9 mouse cellular contexts compared by ENCODE assay signal in genomic region chr1:165765041-165765440, GRCm38 (mm10). TPM values are rescaled to one million over a fixed set of nuclear protein-coding genes. Genes with fewer than 3 reads are reported as not detected.
A peak's percentile ranks its signal among the peaks of the same experiment; 100 is the strongest.
DNase-seq lines count a peak whose midpoint lies in the region; ATAC-seq and TF ChIP-seq lines count a peak whose summit lies in the region.
"Had no signal": no experiment of that assay in that cellular context is flagged by ENCODE, and none has a peak within 500 bp of the region (broad histone marks: within the 10 kb centered on the region; RNA-seq: fewer than 3 reads in every experiment).

No protein-coding gene starts in this region.

- no peak for TF ChIP-seq POLR2A in small intestine, adult 2 months (IDR thresholded peaks at IDR 0.05; ENCODE audit: low read depth, low read length)

- H3K4me3 ChIP-seq in forebrain, embryonic 15.5 days: no peak overlapping the region; the same call in 1 of the 2 replicates
- no peak overlapping the region for H3K4me3 ChIP-seq in forebrain, embryonic 16.5 days (replicated peaks; ENCODE audit: low read length)
- peak overlapping the region; percentile 90; the same call in 1 of the 2 replicates for H3K4me3 ChIP-seq in lung, embryonic 16.5 days (ENCODE audit: low read length)
- H3K4me3 ChIP-seq in limb, embryonic 10.5 days: peak overlapping the region; percentile 92
- H3K4me3 ChIP-seq in small intestine, adult 2 months (ENCODE audit: low read depth, low read length): 0 out of 2 replicates have a peak overlapping the region, but pooled peaks have one; percentile 4

- peaks cover 9% of the 10 kb centered on the region for H3K4me1 ChIP-seq in forebrain, embryonic 15.5 days
- H3K4me1 ChIP-seq in forebrain, embryonic 16.5 days (replicated peaks; ENCODE audit: control insufficient read depth, insufficient read depth, low read length): peaks cover 12% of the 10 kb centered on the region
- peaks cover 11% of the 10 kb centered on the region for H3K4me1 ChIP-seq in lung, embryonic 16.5 days (replicated peaks; ENCODE audit: control insufficient read depth, insufficient read depth, low read length)
- peaks cover 29% of the 10 kb centered on the region for H3K4me1 ChIP-seq in limb, embryonic 10.5 days
- H3K4me1 ChIP-seq in small intestine, adult 2 months (ENCODE audit: control insufficient read depth, insufficient read depth, insufficient read length, low read length): peaks cover 7% of the 10 kb centered on the region

- peaks cover 6% of the 10 kb centered on the region; the same call in 1 of the 2 replicates for H3K27me3 ChIP-seq in forebrain, embryonic 15.5 days
- H3K27me3 ChIP-seq in forebrain, embryonic 16.5 days (replicated peaks; ENCODE audit: control insufficient read depth, insufficient read depth, low read length): peaks cover 8% of the 10 kb centered on the region; the same call in 1 of the 2 replicates
- H3K27me3 ChIP-seq in lung, embryonic 16.5 days (ENCODE audit: control insufficient read depth, insufficient read depth, low read depth, low read length): no peaks in the 10 kb centered on the region; the same call in 1 of the 2 replicates
- H3K27me3 ChIP-seq in limb, embryonic 10.5 days (ENCODE audit: low read depth, poor library complexity, severe bottlenecking): peaks cover 35% of the 10 kb centered on the region
- H3K27me3 ChIP-seq in small intestine, adult 2 months (ENCODE audit: control insufficient read depth, insufficient read depth, low read length): no peaks in the 10 kb centered on the region

- no peak for DNase-seq in lung, postnatal 4 days
- no peak for DNase-seq in limb, embryonic 10.5 days (ENCODE audit: low spot score)
- DNase-seq in frontal cortex, postnatal 10 days (ENCODE audit: low spot score in 2 of 2): no peak
- DNase-seq in c-Kit-positive CD71-positive TER-119-positive erythroid progenitor cells, embryonic 14.5 days (ENCODE audit: low spot score): no peak
- DNase-seq: kidney, adult 11 months had no signal

- no peaks in the 10 kb centered on the region for H3K9me3 ChIP-seq in forebrain, embryonic 15.5 days
- H3K9me3 ChIP-seq in forebrain, embryonic 16.5 days (ENCODE audit: control insufficient read depth, low read length): no peaks in the 10 kb centered on the region
- H3K9me3 ChIP-seq in lung, embryonic 16.5 days (ENCODE audit: control insufficient read depth, low read length): no peaks in the 10 kb centered on the region
- H3K9me3 ChIP-seq in limb, embryonic 10.5 days (replicated peaks): no peaks in the 10 kb centered on the region

- H3K9ac ChIP-seq in forebrain, embryonic 15.5 days (replicated peaks): no peak overlapping the region
- no peak overlapping the region for H3K9ac ChIP-seq in forebrain, embryonic 16.5 days (replicated peaks; ENCODE audit: low read depth, low read length)
- H3K9ac ChIP-seq in lung, embryonic 16.5 days (ENCODE audit: low read length): no peak overlapping the region

- 87% methylated on average over 11 of the region's 11 CpGs for WGBS in forebrain, embryonic 15.5 days
- 88% methylated on average over 11 of the region's 11 CpGs for WGBS in forebrain, embryonic 16.5 days
- WGBS in lung, embryonic 16.5 days: 84% methylated on average over 11 of the region's 11 CpGs
- 85% methylated on average over 11 of the region's 11 CpGs for WGBS in limb, embryonic 10.5 days
- WGBS in small intestine, adult 2 months: 76% methylated on average over 11 of the region's 11 CpGs

- no peak for ATAC-seq in forebrain, embryonic 15.5 days (replicated peaks)
- no peak for ATAC-seq in forebrain, embryonic 16.5 days
- no peak for ATAC-seq in lung, embryonic 16.5 days (ENCODE audit: low read depth)

- TF ChIP-seq CTCF in small intestine, adult 2 months (IDR thresholded peaks at IDR 0.05; ENCODE audit: extremely low read depth, insufficient read length, insufficient replicate concordance, low read depth, low read length): no peak

- no peaks in the 10 kb centered on the region for H3K36me3 ChIP-seq in forebrain, embryonic 15.5 days
- H3K36me3 ChIP-seq in forebrain, embryonic 16.5 days (ENCODE audit: control insufficient read depth, insufficient read depth): no peaks in the 10 kb centered on the region
- H3K36me3 ChIP-seq in lung, embryonic 16.5 days (ENCODE audit: control insufficient read depth, insufficient read depth, low read length): peaks cover 2% of the 10 kb centered on the region; the same call in 1 of the 2 replicates
- no peaks in the 10 kb centered on the region for H3K36me3 ChIP-seq in limb, embryonic 10.5 days
- no peaks in the 10 kb centered on the region for H3K36me3 ChIP-seq in small intestine, adult 2 months (ENCODE audit: control insufficient read depth, insufficient read depth, low read length)

- H3K27ac ChIP-seq in forebrain, embryonic 15.5 days (replicated peaks): no peak overlapping the region
- no peak overlapping the region for H3K27ac ChIP-seq in forebrain, embryonic 16.5 days (ENCODE audit: low read length)
- no peak overlapping the region for H3K27ac ChIP-seq in lung, embryonic 16.5 days (ENCODE audit: low read length)
- H3K27ac ChIP-seq in limb, embryonic 10.5 days: no peak overlapping the region
- H3K27ac ChIP-seq in small intestine, adult 2 months (ENCODE audit: insufficient read depth, low read depth, low read length): no peak overlapping the region

- 0 out of 2 replicates have a peak overlapping the region, but pooled peaks have one; percentile 3 for H3K4me2 ChIP-seq in forebrain, embryonic 15.5 days (replicated peaks)
- H3K4me2 ChIP-seq in forebrain, embryonic 16.5 days (ENCODE audit: low read length): no peak overlapping the region
- H3K4me2 ChIP-seq in lung, embryonic 16.5 days (ENCODE audit: low read depth, low read length): no peak overlapping the region

RNA-seq across cellular contexts. Expression of gene Creg1, which starts 1.5 kb away (rescaled TPM):
- polyA plus RNA-seq in forebrain, embryonic 15.5 days (2015; fragmentation: Nextera tagmentation; extraction: Ambion mirVana): 18.3 and 19.0 TPM in 2 replicates
- 16.6 and 22.5 TPM in 2 replicates for polyA plus RNA-seq in forebrain, embryonic 16.5 days (2015; fragmentation: Nextera tagmentation; extraction: Ambion mirVana)
- polyA plus RNA-seq in lung, embryonic 16.5 days (2015; fragmentation: Nextera tagmentation; extraction: Ambion mirVana): 60.8 and 68.6 TPM in 2 replicates
- polyA plus RNA-seq in limb, embryonic 10.5 days (2016; fragmentation: Nextera tagmentation; extraction: Ambion mirVana): 31.5 and 36.0 TPM in 2 replicates
- polyA plus RNA-seq in small intestine, adult 2 months (2012; rRNA removed): 29.4 and 48.2 TPM in 2 replicates

RNA-seq across cellular contexts. Expression of gene Cd247, which starts 23.4 kb away (rescaled TPM):
- polyA plus RNA-seq in forebrain, embryonic 15.5 days (2015; fragmentation: Nextera tagmentation; extraction: Ambion mirVana): 1.5 and 1.6 TPM in 2 replicates
- polyA plus RNA-seq in forebrain, embryonic 16.5 days (2015; fragmentation: Nextera tagmentation; extraction: Ambion mirVana): 2.1 and 2.2 TPM in 2 replicates
- polyA plus RNA-seq in lung, embryonic 16.5 days (2015; fragmentation: Nextera tagmentation; extraction: Ambion mirVana): 2.1 and 2.8 TPM in 2 replicates
- 1.0 and 1.1 TPM in 2 replicates for polyA plus RNA-seq in limb, embryonic 10.5 days (2016; fragmentation: Nextera tagmentation; extraction: Ambion mirVana)
- polyA plus RNA-seq in small intestine, adult 2 months (2012; rRNA removed): 2.2 and 4.8 TPM in 2 replicates

RNA-seq across cellular contexts. Expression of gene Rcsd1, which starts 55.5 kb away (rescaled TPM):
- polyA plus RNA-seq in forebrain, embryonic 15.5 days (2015; fragmentation: Nextera tagmentation; extraction: Ambion mirVana): 7.0 and 8.0 TPM in 2 replicates
- polyA plus RNA-seq in forebrain, embryonic 16.5 days (2015; fragmentation: Nextera tagmentation; extraction: Ambion mirVana): 8.3 and 9.9 TPM in 2 replicates
- polyA plus RNA-seq in lung, embryonic 16.5 days (2015; fragmentation: Nextera tagmentation; extraction: Ambion mirVana): 47.8 and 51.5 TPM in 2 replicates
- polyA plus RNA-seq in limb, embryonic 10.5 days (2016; fragmentation: Nextera tagmentation; extraction: Ambion mirVana): 10.1 and 10.8 TPM in 2 replicates
- polyA plus RNA-seq in small intestine, adult 2 months (2012; rRNA removed): 4.7 and 9.2 TPM in 2 replicates

Comparison
In these comparisons a context has a peak if more than half of its experiments do, and no peak if none do; other contexts are left out.
1. H3K4me3 ChIP-seq: peak in lung, embryonic 16.5 days (single experiment), limb, embryonic 10.5 days (single experiment) and small intestine, adult 2 months (single experiment); none in forebrain, embryonic 15.5 days (single experiment) and forebrain, embryonic 16.5 days (single experiment).